In genomic region chr15:88851507-88852149, GRCm38 (mm10) we compare ENCODE assay signal across 11 mouse cellular contexts. TPM values are rescaled to one million over a fixed set of nuclear protein-coding genes. Genes with fewer than 3 reads are reported as not detected.
DNase-seq lines count a peak whose midpoint lies in the region; ATAC-seq lines count a peak whose summit lies in the region.
"Had no signal": no experiment of that assay in that cellular context is flagged by ENCODE, and none has a peak within 500 bp of the region (broad histone marks: within the 10 kb centered on the region; RNA-seq: fewer than 3 reads in every experiment).

No protein-coding gene starts in this region.

- no peak overlapping the region for H3K4me2 ChIP-seq in heart, embryonic 13.5 days
- no peak overlapping the region for H3K4me2 ChIP-seq in heart, embryonic 11.5 days
- peak overlapping the region; percentile 20; the same call in 1 of the 2 replicates for H3K4me2 ChIP-seq in kidney, embryonic 16.5 days (replicated peaks; ENCODE audit: low read depth, low read length)
- H3K4me2 ChIP-seq: limb, embryonic 13.5 days; midbrain, embryonic 15.5 days had no signal

- peak; percentile 98 for DNase-seq in fat pad, adult 2 months (ENCODE audit: extremely low read depth, low read depth, low spot score)
- DNase-seq in lung, postnatal 4 days = peak; percentile 74 to 91
- DNase-seq in retina, embryonic 14.5 days (ENCODE audit: low spot score) = no peak
- DNase-seq in thymus, postnatal 0 days (ENCODE audit: low spot score) = no peak
- DNase-seq: adrenal gland, adult 8-10 months had no signal

- no peak overlapping the region for H3K27ac ChIP-seq in heart, embryonic 13.5 days (replicated peaks)
- no peak overlapping the region for H3K27ac ChIP-seq in heart, embryonic 11.5 days (ENCODE audit: low read depth, low read length)
- peak overlapping the region; percentile 87 for H3K27ac ChIP-seq in kidney, embryonic 16.5 days (ENCODE audit: low read length)
- H3K27ac ChIP-seq: limb, embryonic 13.5 days; midbrain, embryonic 15.5 days had no signal

- no peak overlapping the region for H3K4me3 ChIP-seq in heart, embryonic 13.5 days
- H3K4me3 ChIP-seq in heart, embryonic 11.5 days (ENCODE audit: low read depth, low read length) = no peak overlapping the region
- no peak overlapping the region for H3K4me3 ChIP-seq in kidney, embryonic 16.5 days (ENCODE audit: low read length)
- H3K4me3 ChIP-seq: limb, embryonic 13.5 days; midbrain, embryonic 15.5 days had no signal

- no peaks in the 10 kb centered on the region for H3K27me3 ChIP-seq in heart, embryonic 13.5 days (replicated peaks)
- no peaks in the 10 kb centered on the region for H3K27me3 ChIP-seq in heart, embryonic 11.5 days (ENCODE audit: control insufficient read depth, insufficient read depth, low read length)
- no peaks in the 10 kb centered on the region for H3K27me3 ChIP-seq in kidney, embryonic 16.5 days (ENCODE audit: insufficient read depth, low read length)
- H3K27me3 ChIP-seq: limb, embryonic 13.5 days; midbrain, embryonic 15.5 days had no signal

- H3K9me3 ChIP-seq in heart, embryonic 13.5 days = no peaks in the 10 kb centered on the region
- no peaks in the 10 kb centered on the region for H3K9me3 ChIP-seq in heart, embryonic 11.5 days (replicated peaks; ENCODE audit: control insufficient read depth, low read length)
- no peaks in the 10 kb centered on the region for H3K9me3 ChIP-seq in kidney, embryonic 16.5 days (ENCODE audit: low read length)
- H3K9me3 ChIP-seq: limb, embryonic 13.5 days; midbrain, embryonic 15.5 days had no signal

- no peak for ATAC-seq in heart, embryonic 13.5 days (ENCODE audit: extremely low read depth, insufficient number of reproducible peaks, low FRiP score, low TSS enrichment)
- ATAC-seq in heart, embryonic 11.5 days (replicated peaks; ENCODE audit: insufficient number of reproducible peaks, low FRiP score, low TSS enrichment) = no peak
- peak; percentile 79 for ATAC-seq in kidney, embryonic 16.5 days (ENCODE audit: low FRiP score, low TSS enrichment)
- no peak for ATAC-seq in erythroblast, adult 5-6 weeks (replicated peaks; ENCODE audit: low FRiP score, poor library complexity, severe bottlenecking)
- ATAC-seq: midbrain, embryonic 15.5 days had no signal

- no peaks in the 10 kb centered on the region for H3K36me3 ChIP-seq in heart, embryonic 13.5 days
- no peaks in the 10 kb centered on the region for H3K36me3 ChIP-seq in heart, embryonic 11.5 days (ENCODE audit: control insufficient read depth, insufficient read depth, low read length)
- H3K36me3 ChIP-seq in kidney, embryonic 16.5 days (ENCODE audit: insufficient read depth, low read length) = no peaks in the 10 kb centered on the region
- H3K36me3 ChIP-seq: limb, embryonic 13.5 days; midbrain, embryonic 15.5 days had no signal

- 0 out of 2 replicates have a peak overlapping the region, but pooled peaks have one; percentile 19 for H3K9ac ChIP-seq in heart, embryonic 13.5 days
- H3K9ac ChIP-seq in heart, embryonic 11.5 days (ENCODE audit: low read depth, low read length) = no peak overlapping the region
- 0 out of 2 replicates have a peak overlapping the region, but pooled peaks have one; percentile 33 for H3K9ac ChIP-seq in kidney, embryonic 16.5 days (replicated peaks; ENCODE audit: low read length)
- H3K9ac ChIP-seq: limb, embryonic 13.5 days; midbrain, embryonic 15.5 days had no signal

- H3K4me1 ChIP-seq in heart, embryonic 13.5 days = peaks cover 46% of the 10 kb centered on the region
- peaks cover 31% of the 10 kb centered on the region for H3K4me1 ChIP-seq in heart, embryonic 11.5 days (ENCODE audit: control insufficient read depth, insufficient read depth, low read length)
- H3K4me1 ChIP-seq in kidney, embryonic 16.5 days (ENCODE audit: insufficient read depth, low read length) = peaks cover 42% of the 10 kb centered on the region
- H3K4me1 ChIP-seq: midbrain, embryonic 15.5 days had no signal

- WGBS in heart, embryonic 13.5 days = 74% methylated on average over 10 of the region's 10 CpGs
- WGBS in heart, embryonic 11.5 days (ENCODE audit: insufficient replicate concordance) = 84% methylated on average over 10 of the region's 10 CpGs
- WGBS in kidney, embryonic 16.5 days = 61% methylated on average over 10 of the region's 10 CpGs

RNA-seq across cellular contexts. Expression of gene Pim3, which starts 10.4 kb away (rescaled TPM):
- 51.8 and 57.0 TPM in 2 replicates for polyA plus RNA-seq in heart, embryonic 13.5 days (2015; fragmentation: Nextera tagmentation; extraction: Ambion mirVana)
- polyA plus RNA-seq in heart, embryonic 11.5 days (2014; fragmentation: Nextera tagmentation; extraction: Ambion mirVana) = 43.7 and 50.1 TPM in 2 replicates
- polyA plus RNA-seq in kidney, embryonic 16.5 days (2015; fragmentation: Nextera tagmentation; extraction: Ambion mirVana) = 59.6 and 77.7 TPM in 2 replicates
- total RNA-seq in erythroblast, adult 5-6 weeks (2015; ENCODE audit: low replicate concordance) = 1.5 and 3.1 TPM in 2 replicates
- 0.51 and 0.84 TPM in 2 replicates for total RNA-seq in erythroblast, adult 5-6 weeks (2017; ENCODE audit: low replicate concordance)
- 40.2 and 43.8 TPM in 2 replicates for polyA plus RNA-seq in thymus, postnatal 0 days (2015; fragmentation: Nextera tagmentation; extraction: Ambion mirVana)

RNA-seq across cellular contexts. Expression of gene Creld2, which starts 32.2 kb away (rescaled TPM):
- polyA plus RNA-seq in heart, embryonic 13.5 days (2015; fragmentation: Nextera tagmentation; extraction: Ambion mirVana) = 54.1 and 63.7 TPM in 2 replicates
- 71.7 and 83.6 TPM in 2 replicates for polyA plus RNA-seq in heart, embryonic 11.5 days (2014; fragmentation: Nextera tagmentation; extraction: Ambion mirVana)
- 118 and 133 TPM in 2 replicates for polyA plus RNA-seq in kidney, embryonic 16.5 days (2015; fragmentation: Nextera tagmentation; extraction: Ambion mirVana)
- 9.8 and 16.7 TPM in 2 replicates for total RNA-seq in erythroblast, adult 5-6 weeks (2015; ENCODE audit: low replicate concordance)
- 15.5 and 17.6 TPM in 2 replicates for total RNA-seq in erythroblast, adult 5-6 weeks (2017; ENCODE audit: low replicate concordance)
- 63.6 and 78.9 TPM in 2 replicates for polyA plus RNA-seq in thymus, postnatal 0 days (2015; fragmentation: Nextera tagmentation; extraction: Ambion mirVana)

RNA-seq across cellular contexts. Expression of gene Alg12, which starts 32.5 kb away (rescaled TPM):
- 8.9 and 10.5 TPM in 2 replicates for polyA plus RNA-seq in heart, embryonic 13.5 days (2015; fragmentation: Nextera tagmentation; extraction: Ambion mirVana)
- polyA plus RNA-seq in heart, embryonic 11.5 days (2014; fragmentation: Nextera tagmentation; extraction: Ambion mirVana) = 11.6 and 12.5 TPM in 2 replicates
- 15.7 and 16.9 TPM in 2 replicates for polyA plus RNA-seq in kidney, embryonic 16.5 days (2015; fragmentation: Nextera tagmentation; extraction: Ambion mirVana)
- 3.7 and 7.7 TPM in 2 replicates for total RNA-seq in erythroblast, adult 5-6 weeks (2015; ENCODE audit: low replicate concordance)
- total RNA-seq in erythroblast, adult 5-6 weeks (2017; ENCODE audit: low replicate concordance) = 0.42 and 0.94 TPM in 2 replicates
- polyA plus RNA-seq in thymus, postnatal 0 days (2015; fragmentation: Nextera tagmentation; extraction: Ambion mirVana) = 6.4 and 7.4 TPM in 2 replicates

Comparison
In these comparisons a context has a peak if more than half of its experiments do, and no peak if none do; other contexts are left out.
1. DNase-seq: peak in fat pad, adult 2 months (single experiment) and lung, postnatal 4 days (2 of 2); none in retina, embryonic 14.5 days (single experiment) and thymus, postnatal 0 days (single experiment).